Mouse (Mus musculus) left cerebral cortex, postnatal 4 days (tissue): ENCODE results near the gene Clec2g. TPM values are rescaled to one million over a fixed set of nuclear protein-coding genes. Genes with fewer than 3 reads are reported as not detected.
"Not testable (repeated sequence)": the region's sequence is repeated elsewhere in the genome, so short reads cannot be mapped to it uniquely, and the experiment has no call there.

ENCODE experiments used
- DNase-seq: peaks from one replicate; pipeline ENCODE4 v3.0.0-alpha.2; 2022
- intact Hi-C: fragments of 180-260 bp; cut with DNase I; formaldehyde crosslinking; loops from one replicate; pipeline ENCODE4 v1.15.1; 2025
- microRNA-seq: library from miRNA; unstranded; fragments of <30 nt; microRNA quantifications from one replicate; pipeline ENCODE4 v1.2.0, GENCODE M21; 2022
- total RNA-seq, 2 experiments: library from RNA; stranded (reverse); gene quantifications; 2 replicates each; pipeline ENCODE4 v1.2.3; 2021

The Clec2g gene
- total RNA-seq, 2 experiments from 2014 or later: not detected

DNA sequence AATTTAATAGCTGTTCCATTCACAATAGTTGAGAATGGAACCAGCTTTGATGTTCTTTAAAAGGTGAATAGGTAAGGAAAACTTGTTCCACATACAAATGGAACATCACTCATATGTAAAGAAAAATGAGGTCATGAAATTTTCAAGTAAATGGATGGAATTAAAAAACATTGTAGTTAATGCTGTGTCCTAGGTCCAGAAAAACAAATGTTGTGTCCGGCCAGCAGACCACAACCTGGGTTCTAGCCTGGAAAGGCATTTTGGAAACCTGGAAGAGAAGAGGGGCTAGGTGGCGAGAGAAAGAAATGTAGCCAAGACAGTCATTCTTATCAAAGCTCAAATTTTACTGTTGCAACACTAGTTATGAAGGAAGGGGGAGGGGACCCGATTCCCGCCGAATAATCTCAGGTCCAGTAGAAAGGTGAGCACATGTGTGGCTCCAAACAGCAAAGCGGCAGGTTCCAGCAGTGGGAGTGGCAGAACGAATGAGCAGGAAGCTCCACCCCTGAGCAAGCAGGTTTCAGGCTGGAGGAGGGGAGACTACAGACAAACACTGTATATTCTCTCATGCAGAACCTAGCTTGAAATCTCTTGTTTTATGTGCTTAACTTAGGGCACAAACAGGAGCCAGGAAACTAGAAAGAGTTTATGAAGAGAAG, 75.8 kb downstream of the Clec2g start:
- intact Hi-C loops, DNase-seq: not testable (repeated sequence)

DNA sequence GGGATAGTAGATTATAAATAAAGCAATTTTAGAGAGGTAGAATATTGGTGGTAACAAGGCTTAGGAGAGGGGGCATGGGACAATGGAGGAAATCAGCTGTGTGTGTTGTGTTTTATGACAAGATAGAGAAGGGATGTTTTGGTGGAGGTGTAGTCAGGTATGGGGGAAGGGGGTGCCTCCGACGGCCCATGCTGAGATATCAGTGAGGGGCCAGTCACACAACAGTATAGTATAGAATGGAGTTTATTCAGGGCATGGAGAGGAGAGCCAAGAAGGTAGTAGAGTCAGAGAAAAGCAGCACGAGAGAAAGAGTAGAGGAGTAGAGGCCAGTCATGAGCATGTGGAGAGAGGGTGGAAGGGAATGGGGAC, 76.3 kb downstream of the Clec2g start:
- intact Hi-C loops: no loop called here

DNA sequence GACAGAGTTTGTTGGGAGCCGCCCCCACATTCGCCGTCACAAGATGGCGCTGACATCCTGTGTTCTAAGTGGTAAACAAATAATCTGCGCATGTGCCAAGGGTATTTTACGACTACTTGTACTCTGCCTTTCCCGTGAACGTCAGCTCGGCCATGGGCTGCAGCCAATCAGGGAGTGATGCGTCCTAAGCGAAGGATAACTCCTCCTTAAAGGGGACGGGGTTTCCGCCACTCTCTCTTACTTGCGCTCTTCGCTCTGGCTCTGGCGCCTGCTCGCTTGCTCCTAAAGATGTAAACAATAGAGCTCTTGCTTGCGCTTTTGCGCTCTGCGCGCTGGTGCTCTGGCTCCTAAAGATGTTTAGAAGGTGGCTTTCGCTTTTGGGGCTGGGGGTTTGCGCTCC, 77.8 kb downstream of the Clec2g start:
- intact Hi-C loops, DNase-seq: not testable (repeated sequence)

More for the DNA sequence above, 76.3 kb downstream of the Clec2g start:
- no peak for DNase-seq

DNA sequence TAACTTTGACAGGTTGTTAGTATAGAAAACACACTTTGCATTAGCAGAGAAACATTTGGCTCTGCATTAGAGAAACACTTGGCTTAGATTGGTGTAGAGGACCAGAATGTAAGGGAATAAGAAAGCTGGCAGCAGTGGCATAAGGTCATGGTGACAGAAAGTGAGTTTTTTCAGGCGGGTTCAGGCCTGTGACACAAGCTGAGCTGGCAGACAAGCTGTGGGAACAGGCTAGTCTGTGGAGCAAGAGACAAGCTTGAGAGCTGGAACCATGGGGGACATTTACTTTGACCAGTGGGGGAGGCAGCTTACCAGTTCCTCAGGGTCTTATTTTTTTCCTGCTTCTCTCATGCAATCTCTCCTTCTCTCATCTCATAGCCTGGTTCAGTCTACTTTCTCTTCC, 78.8 kb downstream of the Clec2g start:
- intact Hi-C loops: no loop called here
- DNase-seq: no peak

DNA sequence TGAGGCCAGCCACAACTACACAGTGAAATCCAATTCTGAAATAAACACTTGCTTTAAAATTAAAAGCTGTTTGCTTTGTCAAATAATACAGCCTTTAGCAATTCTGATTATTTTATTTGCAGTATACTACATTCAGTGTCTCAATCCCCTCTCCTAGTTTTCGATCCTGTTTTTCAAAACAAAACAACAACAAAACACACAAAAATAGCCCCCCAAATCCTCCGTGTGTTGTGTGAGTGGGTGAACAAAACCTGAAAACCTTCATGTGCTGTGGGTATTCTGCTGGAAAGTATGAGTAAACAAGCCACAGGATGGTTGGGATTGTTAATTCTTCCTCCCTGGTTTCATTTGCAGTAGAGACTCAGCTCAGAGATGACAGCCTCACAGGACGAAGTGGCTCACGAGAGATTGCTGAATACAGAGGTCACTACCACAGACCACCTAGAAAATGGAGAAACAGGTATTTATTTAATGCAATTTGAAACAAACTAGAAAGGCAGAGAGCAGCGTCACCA, 79.6 kb downstream of the Clec2g start:
- no peak for DNase-seq
- intact Hi-C loops: no loop called here

DNA sequence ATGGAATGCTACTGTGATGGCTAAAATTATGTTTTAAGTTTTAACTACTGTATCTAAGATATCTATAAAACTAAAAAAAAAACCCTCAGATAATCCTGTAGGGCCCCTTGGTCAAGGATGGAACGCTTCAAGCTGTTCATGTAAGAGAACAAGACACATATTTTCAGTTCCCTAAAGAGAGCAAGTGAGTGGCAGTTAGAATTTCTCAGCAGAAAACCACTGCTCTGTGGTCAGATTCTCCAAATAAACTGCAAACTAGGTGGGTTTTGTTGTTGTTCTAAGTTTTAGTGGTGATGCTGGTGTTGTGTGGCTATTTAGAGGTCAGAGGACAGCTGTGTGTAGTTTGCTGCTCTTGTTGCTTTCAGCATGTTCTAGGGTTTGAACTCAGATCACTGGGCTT, 80.2 kb downstream of the Clec2g start:
- no peak for DNase-seq
- intact Hi-C loops: no loop called here

DNA sequence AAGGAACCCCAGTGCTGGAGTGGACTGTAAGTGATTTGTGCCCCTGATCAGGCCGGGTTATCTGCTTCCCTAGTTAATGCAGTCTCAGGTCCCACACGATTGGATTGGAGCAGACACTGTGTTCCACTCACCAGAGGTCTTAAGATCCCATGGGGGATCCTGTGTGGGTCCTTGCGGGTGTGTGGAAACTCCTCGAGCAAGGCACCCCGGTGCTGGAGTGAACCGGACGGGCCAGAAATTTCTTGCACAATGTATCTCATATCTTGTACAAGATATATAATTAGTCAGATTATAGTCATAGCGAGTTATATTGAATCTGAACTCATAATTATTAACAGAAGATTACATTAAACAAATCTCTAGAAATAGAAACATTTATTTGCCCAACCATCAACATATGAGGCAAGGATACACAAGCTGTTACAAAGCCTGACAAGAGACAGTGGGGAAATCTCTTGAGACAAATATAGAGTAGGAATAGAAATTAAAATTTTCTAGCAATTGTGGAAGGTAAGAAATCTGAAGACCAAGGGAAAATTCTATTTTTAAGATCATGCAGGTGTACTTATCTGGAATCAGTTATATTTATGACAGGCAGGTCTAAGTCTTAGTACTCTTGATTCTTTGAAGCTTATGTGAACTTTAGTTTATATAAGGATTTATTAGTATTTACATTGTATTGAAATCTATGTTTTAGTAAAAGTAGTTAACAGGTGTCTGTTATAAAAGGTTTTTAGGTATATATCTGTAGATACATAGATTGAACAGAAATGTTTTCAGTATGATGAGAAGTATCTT, 93.5 kb downstream of the Clec2g start:
- intact Hi-C loops: no loop called here
- no peak for DNase-seq

DNA sequence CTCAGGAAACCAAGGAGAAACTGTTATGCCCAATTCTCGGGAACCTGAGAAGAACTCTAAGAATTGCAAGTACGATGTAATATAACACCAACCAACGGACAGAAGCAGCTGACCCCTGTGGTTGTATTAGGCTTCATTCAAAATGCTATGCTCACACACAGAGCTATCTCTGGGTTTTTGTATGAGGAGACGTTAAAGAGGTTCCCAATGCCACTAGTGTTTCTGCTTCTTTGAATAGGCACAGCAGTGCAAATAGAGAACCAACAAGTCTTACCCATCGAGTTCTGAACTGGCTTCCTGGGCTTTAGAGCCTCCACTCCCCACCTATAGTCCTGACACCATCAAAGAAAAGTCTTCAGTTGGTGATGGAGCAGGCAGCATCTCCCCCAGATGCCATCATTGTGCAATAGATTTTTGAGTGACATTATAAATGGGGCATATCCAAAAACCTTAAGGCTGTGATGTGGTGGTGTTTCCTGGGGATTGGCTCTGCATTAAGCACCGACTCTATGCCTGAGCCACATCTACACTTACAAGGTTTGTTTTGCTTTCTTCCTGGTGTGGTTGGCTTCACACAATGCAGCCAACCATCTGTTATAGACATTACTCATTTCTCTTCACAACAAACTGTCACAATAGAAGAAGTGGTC, 96.1 kb downstream of the Clec2g start:
- no peak for DNase-seq
- intact Hi-C loops: no loop called here

DNA sequence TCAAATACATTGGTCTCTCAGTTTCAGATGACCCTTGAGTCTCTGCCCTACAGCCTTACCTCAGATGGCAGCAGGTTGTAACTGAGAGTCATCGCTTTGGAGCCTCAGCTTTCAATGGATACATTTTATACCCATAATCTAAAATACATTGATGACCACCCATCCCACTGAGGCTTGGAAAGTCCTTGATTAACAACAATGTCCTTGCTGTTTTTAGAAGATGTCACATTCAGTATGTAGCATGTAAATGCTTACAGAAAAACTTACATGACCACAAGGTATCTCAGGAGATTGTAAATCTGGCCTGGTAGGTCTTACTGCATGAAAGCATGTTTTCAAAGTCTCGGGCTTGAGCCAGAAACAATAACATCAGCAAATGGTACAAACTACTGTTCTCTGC, 96.8 kb downstream of the Clec2g start:
- DNase-seq: no peak
- intact Hi-C loops: no loop called here

DNA sequence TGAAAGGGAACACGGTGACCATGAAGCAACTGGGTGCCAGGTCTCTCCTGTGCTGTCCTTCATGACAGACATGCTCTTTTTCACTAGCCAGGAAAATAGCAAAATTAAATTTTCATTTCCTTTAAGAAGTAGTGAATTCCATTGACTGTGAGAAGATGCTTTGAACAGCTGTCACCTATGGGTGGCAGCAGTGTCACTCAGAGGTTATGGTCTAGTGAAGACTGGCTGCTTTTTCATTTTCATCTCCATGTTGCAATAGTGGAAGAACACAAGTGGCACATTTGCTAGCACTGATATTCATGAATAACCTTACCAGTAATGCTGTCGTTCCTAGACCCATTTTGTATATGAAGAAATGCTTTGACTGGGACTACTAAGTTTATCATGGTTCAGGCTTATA, 99.2 kb downstream of the Clec2g start:
- DNase-seq: no peak
- intact Hi-C loops: no loop called here

Small RNA genes lying within 50 kb of the gene (microRNA-seq; reads per million reads assigned to microRNA genes)
- gene Gm27336 (not detected), gene Mir7649 (not detected)

Other genes starting within 250 kb of the Clec2g start
- gene Klrb1, start 211.3 kb upstream of the Clec2g start, total RNA-seq: 1 to 10 TPM; 3.9 to 5.0 TPM
- gene Klrb1c, start 145.2 kb upstream of the Clec2g start, total RNA-seq: not detected
- gene Gm44511, start 108.1 kb upstream of the Clec2g start, total RNA-seq: not detected
- gene Klrb1b, start 108.0 kb upstream of the Clec2g start, total RNA-seq: not detected
- not detected for gene Clec2i, start 46.8 kb upstream of the Clec2g start, total RNA-seq
- 1 to 10 TPM in 1 of 2 experiments, under 1 TPM in 1; 0.64 to 1.0 TPM for gene BC035044, start 43.3 kb upstream of the Clec2g start, total RNA-seq
- under 1 TPM; 0.30 to 0.42 TPM for gene Klrb1f, start 111.5 kb downstream of the Clec2g start, total RNA-seq
- not detected for gene Clec2e, start 166.5 kb downstream of the Clec2g start, total RNA-seq
- gene Clec2d, start 246.2 kb downstream of the Clec2g start, total RNA-seq: 1 to 10 TPM; 4.0 to 5.4 TPM